Mouse (Mus musculus): ENCODE measurements around the gene Drap1.
A peak's percentile ranks its signal among the peaks of the same experiment; 100 is the strongest.

The Drap1 gene

GRCm38 (mm10) chr19:5424782-5425741 lies at the start of gene Drap1, which contains the start of gene AI837181:
TSS of gene Drap1 (minus strand) at chr19:5424979.
TSS of gene AI837181 (plus strand) at chr19:5425144.
- Histone ChIP-seq H3K27me3 (ENCODE audit: control insufficient read depth, insufficient read depth, low read length, poor library complexity, severe bottlenecking) (no peaks in the 10 kb centered on the region), H3K36me3 (ENCODE audit: control insufficient read depth, insufficient read depth, low read length, poor library complexity, severe bottlenecking) (peaks cover 3% of the 10 kb centered on the region)
- DNase-seq (ENCODE audit: low read depth, low spot score), result peak; percentile 96

- no peak for DNase-seq (ENCODE audit: low read depth, low spot score)
- Histone ChIP-seq H3K27me3 (ENCODE audit: control insufficient read depth, insufficient read depth, low read length, poor library complexity, severe bottlenecking) (no peaks in the 10 kb centered on the region; the same call in 1 of the 2 replicates), H3K36me3 (ENCODE audit: control insufficient read depth, insufficient read depth, low read length, poor library complexity, severe bottlenecking) (no peaks in the 10 kb centered on the region)
Observed at GRCm38 (mm10) chr19:5473720-5474119, 48.9 kb upstream of the Drap1 start, which contains the start of gene Efemp2. TSS of gene Efemp2 (plus strand) at chr19:5473954.

- H3K27me3 ChIP-seq (ENCODE audit: control insufficient read depth, insufficient read depth, low read length, poor library complexity, severe bottlenecking), result no peaks in the 10 kb centered on the region; the same call in 1 of the 2 replicates
- peak; percentile 37 for DNase-seq (ENCODE audit: low read depth, low spot score)
- H3K36me3 ChIP-seq (ENCODE audit: control insufficient read depth, insufficient read depth, low read length, poor library complexity, severe bottlenecking), result no peaks in the 10 kb centered on the region
Observed at GRCm38 (mm10) chr19:5472857-5473256, 48.1 kb upstream of the Drap1 start.

- H3K36me3 ChIP-seq (ENCODE audit: control insufficient read depth, insufficient read depth, low read length, poor library complexity, severe bottlenecking), result no peaks in the 10 kb centered on the region
- DNase-seq (ENCODE audit: low read depth, low spot score), result no peak
Observed at GRCm38 (mm10) chr19:5471846-5472245, 47.1 kb upstream of the Drap1 start.

GRCm38 (mm10) chr19:5468374-5468773 lies 43.6 kb upstream of the Drap1 start, which contains the start of gene Ctsw:
TSS of gene Ctsw (minus strand) at chr19:5468507.
- H3K27me3 ChIP-seq (ENCODE audit: control insufficient read depth, insufficient read depth, low read length, poor library complexity, severe bottlenecking), result no peaks in the 10 kb centered on the region
- no peak for DNase-seq (ENCODE audit: low read depth, low spot score)
- peaks cover 8% of the 10 kb centered on the region; the same call in 1 of the 2 replicates for H3K36me3 ChIP-seq (ENCODE audit: control insufficient read depth, insufficient read depth, low read length, poor library complexity, severe bottlenecking)

More at GRCm38 (mm10) chr19:5471846-5472245, 47.1 kb upstream of the Drap1 start:
- H3K27me3 ChIP-seq (ENCODE audit: control insufficient read depth, insufficient read depth, low read length, poor library complexity, severe bottlenecking), result no peaks in the 10 kb centered on the region; the same call in 1 of the 2 replicates

GRCm38 (mm10) chr19:5466916-5467500 lies 42.2 kb upstream of the Drap1 start:
- Histone ChIP-seq H3K36me3 (ENCODE audit: control insufficient read depth, insufficient read depth, low read length, poor library complexity, severe bottlenecking) (peaks cover 8% of the 10 kb centered on the region; the same call in 1 of the 2 replicates), H3K27me3 (ENCODE audit: control insufficient read depth, insufficient read depth, low read length, poor library complexity, severe bottlenecking) (no peaks in the 10 kb centered on the region)
- no peak for DNase-seq (ENCODE audit: low read depth, low spot score)

- Histone ChIP-seq H3K27me3 (ENCODE audit: control insufficient read depth, insufficient read depth, low read length, poor library complexity, severe bottlenecking) (no peaks in the 10 kb centered on the region), H3K36me3 (ENCODE audit: control insufficient read depth, insufficient read depth, low read length, poor library complexity, severe bottlenecking) (peaks cover 8% of the 10 kb centered on the region; the same call in 1 of the 2 replicates)
- DNase-seq (ENCODE audit: low read depth, low spot score), result no peak
Observed at GRCm38 (mm10) chr19:5465037-5465436, 40.3 kb upstream of the Drap1 start.

- H3K27me3 ChIP-seq (ENCODE audit: control insufficient read depth, insufficient read depth, low read length, poor library complexity, severe bottlenecking), result no peaks in the 10 kb centered on the region
- DNase-seq (ENCODE audit: low read depth, low spot score), result peak; percentile 71
- H3K36me3 ChIP-seq (ENCODE audit: control insufficient read depth, insufficient read depth, low read length, poor library complexity, severe bottlenecking), result peaks cover 8% of the 10 kb centered on the region; the same call in 1 of the 2 replicates
Observed at GRCm38 (mm10) chr19:5463791-5464562, 39.2 kb upstream of the Drap1 start.

GRCm38 (mm10) chr19:5463212-5463611 lies 38.4 kb upstream of the Drap1 start:
- DNase-seq (ENCODE audit: low read depth, low spot score), result no peak
- Histone ChIP-seq H3K36me3 (ENCODE audit: control insufficient read depth, insufficient read depth, low read length, poor library complexity, severe bottlenecking) (peaks cover 8% of the 10 kb centered on the region; the same call in 1 of the 2 replicates), H3K27me3 (ENCODE audit: control insufficient read depth, insufficient read depth, low read length, poor library complexity, severe bottlenecking) (no peaks in the 10 kb centered on the region)

- no peak for DNase-seq (ENCODE audit: low read depth, low spot score)
- peaks cover 8% of the 10 kb centered on the region; the same call in 1 of the 2 replicates for H3K36me3 ChIP-seq (ENCODE audit: control insufficient read depth, insufficient read depth, low read length, poor library complexity, severe bottlenecking)
Observed at GRCm38 (mm10) chr19:5461411-5461810, 36.6 kb upstream of the Drap1 start.

GRCm38 (mm10) chr19:5460465-5460911 lies 35.7 kb upstream of the Drap1 start, which contains the start of gene Fibp:
TSS of gene Fibp (plus strand) at chr19:5460615.
- DNase-seq (ENCODE audit: low read depth, low spot score), result peak; percentile 88
- no peaks in the 10 kb centered on the region for H3K27me3 ChIP-seq (ENCODE audit: control insufficient read depth, insufficient read depth, low read length, poor library complexity, severe bottlenecking)
- peaks cover 3% of the 10 kb centered on the region; the same call in 1 of the 2 replicates for H3K36me3 ChIP-seq (ENCODE audit: control insufficient read depth, insufficient read depth, low read length, poor library complexity, severe bottlenecking)

More at GRCm38 (mm10) chr19:5461411-5461810, 36.6 kb upstream of the Drap1 start:
- H3K27me3 ChIP-seq (ENCODE audit: control insufficient read depth, insufficient read depth, low read length, poor library complexity, severe bottlenecking), result no peaks in the 10 kb centered on the region

GRCm38 (mm10) chr19:5459896-5460295 lies 35.1 kb upstream of the Drap1 start:
- DNase-seq (ENCODE audit: low read depth, low spot score), result no peak
- Histone ChIP-seq H3K36me3 (ENCODE audit: control insufficient read depth, insufficient read depth, low read length, poor library complexity, severe bottlenecking) (peaks cover under 1% of the 10 kb centered on the region; the same call in 1 of the 2 replicates), H3K27me3 (ENCODE audit: control insufficient read depth, insufficient read depth, low read length, poor library complexity, severe bottlenecking) (no peaks in the 10 kb centered on the region)

- H3K27me3 ChIP-seq (ENCODE audit: control insufficient read depth, insufficient read depth, low read length, poor library complexity, severe bottlenecking), result no peaks in the 10 kb centered on the region
- no peaks in the 10 kb centered on the region; the same call in 1 of the 2 replicates for H3K36me3 ChIP-seq (ENCODE audit: control insufficient read depth, insufficient read depth, low read length, poor library complexity, severe bottlenecking)
- DNase-seq (ENCODE audit: low read depth, low spot score), result no peak
Observed at GRCm38 (mm10) chr19:5459019-5459418, 34.2 kb upstream of the Drap1 start.
